Mouse (Mus musculus): Measurements from ENCODE around the gene Appl2. TPM values are rescaled to one million over a fixed set of nuclear protein-coding genes. Genes with fewer than 3 reads are reported as not detected.
A peak's percentile ranks its signal among the peaks of the same experiment; 100 is the strongest.

Appl2 gene
- polyA plus RNA-seq, 2 experiments, result 49.8 to 67.7 TPM

- 78% methylated on average over 12 of the region's 12 CpGs for WGBS
- H3K9me3 ChIP-seq (ENCODE audit: control insufficient read depth, low read length), result no peaks in the 10 kb centered on the region
- H3K4me3 ChIP-seq (replicated peaks; ENCODE audit: low read length), result no peak overlapping the region
- H3K27ac ChIP-seq (replicated peaks; ENCODE audit: low read depth, low read length), result no peak overlapping the region
- no peak overlapping the region for H3K4me2 ChIP-seq (replicated peaks; ENCODE audit: low read depth, low read length, severe bottlenecking)
- peak; percentile 57 for ATAC-seq (ENCODE audit: low FRiP score, low read depth)
- no peaks in the 10 kb centered on the region for H3K27me3 ChIP-seq (ENCODE audit: control insufficient read depth, insufficient read depth, low read length)
- H3K36me3 ChIP-seq (ENCODE audit: control insufficient read depth, insufficient read depth, low read length), result peaks cover 26% of the 10 kb centered on the region
- H3K4me1 ChIP-seq (ENCODE audit: control insufficient read depth, insufficient read depth, low read length), result peaks cover 4% of the 10 kb centered on the region; the same call in 1 of the 2 replicates
- peak; percentile 54 for DNase-seq (ENCODE audit: low spot score)
- no peak overlapping the region for H3K9ac ChIP-seq (ENCODE audit: low read depth, low read length, severe bottlenecking)
- TF ChIP-seq POLR2A (IDR thresholded peaks at IDR 0.05; ENCODE audit: borderline replicate concordance, extremely low read depth, insufficient read depth, insufficient read length), result no peak
Measured at GRCm38 (mm10) chr10:83618819-83619440, 29.6 kb downstream of the Appl2 start.

- peaks cover 4% of the 10 kb centered on the region; the same call in 1 of the 2 replicates for H3K4me1 ChIP-seq (ENCODE audit: control insufficient read depth, insufficient read depth, low read length)
- no peak for TF ChIP-seq POLR2A (IDR thresholded peaks at IDR 0.05; ENCODE audit: borderline replicate concordance, extremely low read depth, insufficient read depth, insufficient read length)
- no peak for ATAC-seq (ENCODE audit: low FRiP score, low read depth)
- peaks cover 33% of the 10 kb centered on the region for H3K36me3 ChIP-seq (ENCODE audit: control insufficient read depth, insufficient read depth, low read length)
- H3K9me3 ChIP-seq (ENCODE audit: control insufficient read depth, low read length), result no peaks in the 10 kb centered on the region
- DNase-seq (ENCODE audit: low spot score), result no peak
- H3K27ac ChIP-seq (replicated peaks; ENCODE audit: low read depth, low read length), result no peak overlapping the region
- no peak overlapping the region for H3K9ac ChIP-seq (ENCODE audit: low read depth, low read length, severe bottlenecking)
- no peak overlapping the region for H3K4me2 ChIP-seq (replicated peaks; ENCODE audit: low read depth, low read length, severe bottlenecking)
- no peak overlapping the region for H3K4me3 ChIP-seq (replicated peaks; ENCODE audit: low read length)
- WGBS, result 61% methylated on average over 10 of the region's 10 CpGs
- H3K27me3 ChIP-seq (ENCODE audit: control insufficient read depth, insufficient read depth, low read length), result no peaks in the 10 kb centered on the region
Measured at GRCm38 (mm10) chr10:83617366-83617765, 31.2 kb downstream of the Appl2 start.

GRCm38 (mm10) chr10:83612648-83613215 lies 35.8 kb downstream of the Appl2 start:
- H3K36me3 ChIP-seq (ENCODE audit: control insufficient read depth, insufficient read depth, low read length), result peaks cover 59% of the 10 kb centered on the region
- H3K4me2 ChIP-seq (replicated peaks; ENCODE audit: low read depth, low read length, severe bottlenecking), result no peak overlapping the region
- no peak overlapping the region for H3K9ac ChIP-seq (ENCODE audit: low read depth, low read length, severe bottlenecking)
- H3K27ac ChIP-seq (replicated peaks; ENCODE audit: low read depth, low read length), result no peak overlapping the region
- H3K27me3 ChIP-seq (ENCODE audit: control insufficient read depth, insufficient read depth, low read length), result no peaks in the 10 kb centered on the region
- H3K4me3 ChIP-seq (replicated peaks; ENCODE audit: low read length), result no peak overlapping the region
- WGBS, result 91% methylated on average over 14 of the region's 14 CpGs
- no peak for ATAC-seq (ENCODE audit: low FRiP score, low read depth)
- no peaks in the 10 kb centered on the region for H3K9me3 ChIP-seq (ENCODE audit: control insufficient read depth, low read length)
- H3K4me1 ChIP-seq (ENCODE audit: control insufficient read depth, insufficient read depth, low read length), result no peaks in the 10 kb centered on the region
- TF ChIP-seq POLR2A (IDR thresholded peaks at IDR 0.05; ENCODE audit: borderline replicate concordance, extremely low read depth, insufficient read depth, insufficient read length), result no peak
- DNase-seq (ENCODE audit: low spot score), result no peak

GRCm38 (mm10) chr10:83611863-83612262 lies 36.7 kb downstream of the Appl2 start:
- H3K27me3 ChIP-seq (ENCODE audit: control insufficient read depth, insufficient read depth, low read length), result no peaks in the 10 kb centered on the region
- no peak for ATAC-seq (ENCODE audit: low FRiP score, low read depth)
- no peaks in the 10 kb centered on the region for H3K4me1 ChIP-seq (ENCODE audit: control insufficient read depth, insufficient read depth, low read length)
- no peak overlapping the region for H3K4me3 ChIP-seq (replicated peaks; ENCODE audit: low read length)
- no peak for DNase-seq (ENCODE audit: low spot score)
- no peak overlapping the region for H3K27ac ChIP-seq (replicated peaks; ENCODE audit: low read depth, low read length)
- no peak for TF ChIP-seq POLR2A (IDR thresholded peaks at IDR 0.05; ENCODE audit: borderline replicate concordance, extremely low read depth, insufficient read depth, insufficient read length)
- peaks cover 65% of the 10 kb centered on the region for H3K36me3 ChIP-seq (ENCODE audit: control insufficient read depth, insufficient read depth, low read length)
- no peaks in the 10 kb centered on the region for H3K9me3 ChIP-seq (ENCODE audit: control insufficient read depth, low read length)
- 90% methylated on average over 5 of the region's 5 CpGs for WGBS
- H3K9ac ChIP-seq (ENCODE audit: low read depth, low read length, severe bottlenecking), result no peak overlapping the region
- H3K4me2 ChIP-seq (replicated peaks; ENCODE audit: low read depth, low read length, severe bottlenecking), result no peak overlapping the region

GRCm38 (mm10) chr10:83610518-83610917 lies 38.0 kb downstream of the Appl2 start:
- TF ChIP-seq POLR2A (IDR thresholded peaks at IDR 0.05; ENCODE audit: borderline replicate concordance, extremely low read depth, insufficient read depth, insufficient read length), result no peak
- 95% methylated on average over 7 of the region's 7 CpGs for WGBS
- Histone ChIP-seq H3K36me3 (ENCODE audit: control insufficient read depth, insufficient read depth, low read length) (peaks cover 65% of the 10 kb centered on the region), H3K4me1 (ENCODE audit: control insufficient read depth, insufficient read depth, low read length) (no peaks in the 10 kb centered on the region), H3K9ac (ENCODE audit: low read depth, low read length, severe bottlenecking) (no peak overlapping the region), H3K27ac (replicated peaks; ENCODE audit: low read depth, low read length) (no peak overlapping the region), H3K27me3 (ENCODE audit: control insufficient read depth, insufficient read depth, low read length) (no peaks in the 10 kb centered on the region), H3K4me2 (replicated peaks; ENCODE audit: low read depth, low read length, severe bottlenecking) (no peak overlapping the region), H3K4me3 (replicated peaks; ENCODE audit: low read length) (no peak overlapping the region), H3K9me3 (ENCODE audit: control insufficient read depth, low read length) (no peaks in the 10 kb centered on the region)
- DNase-seq (ENCODE audit: low spot score) (no peak), ATAC-seq (ENCODE audit: low FRiP score, low read depth) (no peak)

All from limb, embryonic 14.5 days (tissue).